Mouse (Mus musculus): ENCODE results near the gene Olfr1448. TPM values are rescaled to one million over a fixed set of nuclear protein-coding genes. Genes with fewer than 3 reads are reported as not detected.

Gene Olfr1448
- not detected in 2 replicates for polyA plus RNA-seq (2015; fragmentation: Nextera tagmentation; extraction: Ambion mirVana)

DNA sequence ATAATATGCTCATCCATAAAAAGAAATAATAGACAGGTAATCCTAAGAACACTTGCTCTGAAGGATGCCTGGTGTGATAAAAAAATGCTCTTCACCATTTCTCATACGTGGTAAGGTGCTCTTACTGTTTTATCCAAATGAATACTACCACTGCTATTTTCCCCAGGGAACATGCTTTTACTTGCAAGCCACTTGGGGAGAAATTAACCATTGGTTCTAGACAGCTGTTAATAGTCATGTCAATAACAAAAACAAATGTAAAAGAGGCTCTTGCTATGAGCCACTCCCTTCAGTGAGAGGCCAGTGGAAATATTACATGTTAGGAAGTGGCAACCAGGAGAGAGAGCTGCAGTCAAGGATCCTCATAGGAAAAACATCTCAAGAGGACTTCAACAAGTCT is at the start of gene Olfr1448:
Gene Olfr1448 (minus strand): TSS at position 101 of the 400 bp plus-strand sequence.

DNA sequence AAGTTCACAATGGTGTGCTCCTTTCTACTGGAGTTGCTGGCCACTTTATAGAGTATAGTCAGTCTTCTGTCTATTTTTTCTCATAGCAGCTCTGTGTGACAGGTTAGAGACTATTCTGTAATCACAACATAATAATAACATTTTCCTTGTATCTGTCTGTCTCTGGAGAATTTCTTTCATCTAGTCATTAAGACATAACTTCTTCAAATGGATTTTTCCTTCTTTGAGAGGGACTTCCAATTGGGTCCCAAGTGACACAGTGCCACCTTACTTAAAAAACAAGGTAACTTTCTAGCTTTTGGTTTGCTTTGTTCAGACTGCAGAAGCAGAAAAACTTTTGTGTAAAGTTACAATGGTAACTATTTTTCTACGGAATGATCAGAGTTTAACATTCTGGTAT is 25.7 kb upstream of the Olfr1448 start, which contains the start of gene Olfr1450:
Gene Olfr1450 (plus strand): TSS at position 301 of the 400 bp plus-strand sequence.

DNA sequence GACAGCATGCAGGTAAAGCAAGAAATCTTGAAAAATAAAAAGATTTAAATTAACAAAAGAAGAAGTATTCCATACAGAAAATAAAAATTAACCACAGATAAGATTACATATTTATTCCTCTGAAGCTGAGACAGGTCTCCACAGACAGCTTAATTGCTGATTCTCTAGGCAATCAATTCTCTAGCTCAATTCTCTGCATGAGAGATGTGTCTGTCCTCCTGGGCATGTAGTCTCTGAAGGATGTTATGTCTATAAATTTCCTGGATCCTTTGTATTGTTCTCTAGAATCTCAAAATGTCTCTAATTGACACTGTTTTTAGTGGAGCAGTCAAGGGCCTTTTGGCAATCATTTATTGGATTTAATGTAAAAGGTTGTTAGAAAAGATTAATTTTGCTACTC is 6.3 kb upstream of the Olfr1448 start, which contains the start of gene Olfr1449:
Gene Olfr1449 (plus strand): TSS at position 301 of the 400 bp plus-strand sequence.

DNA sequence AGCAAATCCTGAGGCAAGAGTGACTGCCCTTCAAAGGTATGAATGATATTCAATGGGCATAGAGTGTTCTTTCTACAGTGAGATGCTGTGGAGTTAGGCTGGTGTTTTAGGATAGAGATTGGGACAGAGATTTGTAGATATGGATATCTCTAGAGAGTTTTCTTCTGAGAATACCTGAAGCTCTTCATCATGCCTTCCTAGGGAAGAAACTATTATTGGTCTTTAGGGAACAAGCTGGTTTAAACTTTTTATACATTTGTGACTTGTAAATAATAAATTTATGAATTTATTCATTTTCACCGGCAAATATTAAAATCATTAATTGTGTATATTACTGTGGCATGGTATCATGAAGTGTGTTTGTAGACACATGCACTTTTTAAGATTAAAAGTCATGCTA is 20.6 kb downstream of the Olfr1448 start, which contains the start of gene Olfr1447:
Gene Olfr1447 (minus strand): TSS at position 101 of the 400 bp plus-strand sequence.

DNA sequence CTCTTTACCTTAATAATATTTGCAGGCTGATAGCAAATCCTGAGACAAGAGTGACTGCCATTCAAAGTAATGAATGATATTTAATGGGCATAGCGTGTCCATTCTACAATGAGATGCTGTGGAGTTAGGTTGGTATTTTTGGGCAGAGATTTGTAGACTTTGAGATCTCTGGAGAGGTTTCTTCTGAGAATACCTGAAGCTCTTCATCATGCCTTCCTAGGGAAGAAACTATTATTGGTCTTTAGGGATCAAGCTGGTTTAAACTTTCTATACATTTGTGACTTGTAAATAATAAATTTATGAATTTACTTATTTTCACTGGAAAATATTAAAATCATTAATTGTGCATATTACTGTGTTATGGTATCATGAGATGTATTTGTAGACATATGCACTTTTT is 30.8 kb downstream of the Olfr1448 start, which contains the start of gene Olfr1446:
Gene Olfr1446 (minus strand): TSS at position 101 of the 400 bp plus-strand sequence.

DNA sequence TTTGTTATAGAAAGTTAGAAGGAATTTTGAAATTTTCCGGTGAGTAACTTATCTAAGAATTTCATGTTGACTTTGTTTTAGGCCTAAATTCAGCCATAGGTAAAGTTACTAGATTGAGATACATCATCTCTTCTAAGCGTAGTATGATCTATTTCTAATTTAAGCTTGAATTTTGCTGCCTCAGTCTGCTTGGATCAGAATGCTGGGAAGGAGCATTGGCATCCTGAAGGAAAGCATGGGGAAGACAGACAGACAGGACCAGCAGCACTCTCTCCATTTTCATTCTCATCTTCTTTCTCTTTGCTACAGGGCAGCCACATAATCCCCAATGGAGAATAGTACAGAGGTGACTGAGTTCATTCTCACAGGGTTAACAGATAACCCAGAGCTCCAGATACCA is 40.7 kb downstream of the Olfr1448 start, which contains the start of gene Olfr1445:
Gene Olfr1445 (plus strand): TSS at position 301 of the 400 bp plus-strand sequence.

Other genes starting within 250 kb of the Olfr1448 start
- not detected in 2 replicates for gene Olfr1443, start 246.3 kb downstream of the Olfr1448 start, polyA plus RNA-seq (2015; fragmentation: Nextera tagmentation; extraction: Ambion mirVana)
- gene Keg1, start 228.6 kb downstream of the Olfr1448 start, polyA plus RNA-seq (2015; fragmentation: Nextera tagmentation; extraction: Ambion mirVana), result 0.69 and 0.88 TPM in 2 replicates
- 0.43 and 0.69 TPM in 2 replicates for gene Cntf, start 158.8 kb downstream of the Olfr1448 start, polyA plus RNA-seq (2015; fragmentation: Nextera tagmentation; extraction: Ambion mirVana)
- 11.3 and 12.5 TPM in 2 replicates for gene Zfp91, start 128.3 kb downstream of the Olfr1448 start, polyA plus RNA-seq (2015; fragmentation: Nextera tagmentation; extraction: Ambion mirVana)
- gene Lpxn, start 128.2 kb downstream of the Olfr1448 start, polyA plus RNA-seq (2015; fragmentation: Nextera tagmentation; extraction: Ambion mirVana), result 3.7 and 5.1 TPM in 2 replicates
- gene Gm5244, start 77.7 kb downstream of the Olfr1448 start, polyA plus RNA-seq (2015; fragmentation: Nextera tagmentation; extraction: Ambion mirVana), result not detected in 2 replicates
- not detected in 2 replicates for gene Olfr1444, start 67.1 kb downstream of the Olfr1448 start, polyA plus RNA-seq (2015; fragmentation: Nextera tagmentation; extraction: Ambion mirVana)
- gene Olfr1445, start 40.6 kb downstream of the Olfr1448 start, polyA plus RNA-seq (2015; fragmentation: Nextera tagmentation; extraction: Ambion mirVana), result not detected in 2 replicates
- not detected in 2 replicates for gene Olfr1446, start 30.9 kb downstream of the Olfr1448 start, polyA plus RNA-seq (2015; fragmentation: Nextera tagmentation; extraction: Ambion mirVana)
- gene Olfr1447, start 20.7 kb downstream of the Olfr1448 start, polyA plus RNA-seq (2015; fragmentation: Nextera tagmentation; extraction: Ambion mirVana), result not detected in 2 replicates
- gene Olfr1449, start 6.4 kb upstream of the Olfr1448 start, polyA plus RNA-seq (2015; fragmentation: Nextera tagmentation; extraction: Ambion mirVana), result not detected in 2 replicates
- gene Olfr1450, start 25.8 kb upstream of the Olfr1448 start, polyA plus RNA-seq (2015; fragmentation: Nextera tagmentation; extraction: Ambion mirVana), result not detected in 2 replicates
- not detected in 2 replicates for gene Olfr1451, start 70.6 kb upstream of the Olfr1448 start, polyA plus RNA-seq (2015; fragmentation: Nextera tagmentation; extraction: Ambion mirVana)
- gene Olfr1453, start 103.9 kb upstream of the Olfr1448 start, polyA plus RNA-seq (2015; fragmentation: Nextera tagmentation; extraction: Ambion mirVana), result not detected in 2 replicates
- gene Olfr1454, start 136.2 kb upstream of the Olfr1448 start, polyA plus RNA-seq (2015; fragmentation: Nextera tagmentation; extraction: Ambion mirVana), result not detected in 2 replicates
- not detected in 2 replicates for gene Olfr1457, start 173.5 kb upstream of the Olfr1448 start, polyA plus RNA-seq (2015; fragmentation: Nextera tagmentation; extraction: Ambion mirVana)
- gene Olfr1458, start 182.4 kb upstream of the Olfr1448 start, polyA plus RNA-seq (2015; fragmentation: Nextera tagmentation; extraction: Ambion mirVana), result not detected in 2 replicates
- gene Olfr1459, start 225.1 kb upstream of the Olfr1448 start, polyA plus RNA-seq (2015; fragmentation: Nextera tagmentation; extraction: Ambion mirVana), result not detected in 2 replicates
- gene Olfr1461, start 238.6 kb upstream of the Olfr1448 start, polyA plus RNA-seq (2015; fragmentation: Nextera tagmentation; extraction: Ambion mirVana), result not detected in 2 replicates

All from adrenal gland, postnatal 0 days (tissue).